Mouse (Mus musculus): ENCODE results near the gene Ly86.

GRCm38 (mm10) chr13:37446699-37447258, 101.8 kb downstream of the Ly86 start:
- TF ChIP-seq GATA1 (IDR thresholded peaks at IDR 0.05; ENCODE audit: low read length) (no peak), TAL1 (IDR thresholded peaks at IDR 0.05; ENCODE audit: low read length) (no peak)
